Mouse (Mus musculus): Measurements from ENCODE around the gene Irs2. TPM values are rescaled to one million over a fixed set of nuclear protein-coding genes. Genes with fewer than 3 reads are reported as not detected.
A peak's percentile ranks its signal among the peaks of the same experiment; 100 is the strongest.

Irs2 gene
- polyA plus RNA-seq, 1 experiment from 2014 or later = 4.9 TPM

DNA sequence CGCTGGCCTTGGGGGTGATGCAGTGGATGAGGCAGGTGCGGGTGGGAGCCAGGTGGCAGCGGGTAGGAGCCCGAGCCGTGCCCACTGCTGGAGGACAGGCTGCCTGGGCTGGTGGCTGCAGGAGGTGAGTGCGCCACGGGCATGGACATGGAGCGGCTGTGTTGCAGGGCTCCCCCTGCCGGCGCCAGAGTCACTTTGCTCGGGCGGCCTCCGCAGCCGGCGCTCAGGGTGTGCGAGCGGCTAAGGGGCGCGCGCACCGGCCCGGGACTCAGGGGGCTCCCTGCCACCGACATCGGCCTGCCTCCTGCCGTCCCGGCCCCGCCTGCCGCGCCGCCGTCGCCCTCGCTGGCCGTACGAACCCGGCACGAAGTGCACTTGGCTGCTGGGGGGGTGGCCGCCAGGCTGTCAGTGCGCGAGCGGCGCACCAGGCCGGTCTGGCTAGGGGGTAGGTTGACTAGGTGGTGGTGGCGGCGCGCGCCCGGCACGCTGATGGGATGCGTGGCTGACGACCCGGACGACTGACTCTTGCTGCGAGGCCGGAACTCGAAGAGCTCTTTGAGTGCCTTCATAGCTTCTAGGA, 1.2 kb downstream of the Irs2 start:
- peak overlapping the region; percentile 99 for H3K27ac ChIP-seq
- peaks cover 79% of the 10 kb centered on the region for H3K4me1 ChIP-seq (replicated peaks)
- H3K27me3 ChIP-seq (ENCODE audit: insufficient read depth, poor library complexity, severe bottlenecking) = peaks cover 20% of the 10 kb centered on the region; the same call in 1 of the 2 replicates
- DNase-seq (ENCODE audit: low spot score) = peak; percentile 91
- H3K4me3 ChIP-seq = peak overlapping the region; percentile 88
- H3K36me3 ChIP-seq = peaks cover 27% of the 10 kb centered on the region
- no peaks in the 10 kb centered on the region for H3K9me3 ChIP-seq
- WGBS = under 1% methylated on average over 56 of the region's 56 CpGs

DNA sequence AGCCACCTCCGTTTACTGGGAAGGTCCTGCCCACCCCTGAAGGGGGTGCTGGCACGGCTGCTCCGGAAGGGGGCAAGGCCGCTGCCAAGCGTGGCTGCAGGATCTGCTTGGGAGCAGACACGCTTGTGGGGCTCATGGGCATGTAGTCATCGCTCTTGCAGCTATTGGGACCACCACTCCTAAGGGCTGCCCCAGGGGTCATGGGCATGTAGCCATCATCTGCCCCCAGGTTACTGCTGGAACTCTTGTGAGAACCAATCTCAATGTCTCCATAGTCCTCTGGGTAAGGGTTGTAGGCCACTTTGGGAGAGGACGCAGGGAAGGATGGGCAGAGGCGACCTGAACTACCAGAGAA, 2.0 kb downstream of the Irs2 start:
- no peak for DNase-seq (ENCODE audit: low spot score)
- peak overlapping the region; percentile 88 for H3K4me3 ChIP-seq
- H3K4me1 ChIP-seq (replicated peaks) = peaks cover 88% of the 10 kb centered on the region
- peak overlapping the region; percentile 99 for H3K27ac ChIP-seq
- WGBS = 88% methylated on average over 9 of the region's 9 CpGs
- peaks cover 27% of the 10 kb centered on the region for H3K36me3 ChIP-seq
- peaks cover 16% of the 10 kb centered on the region; the same call in 1 of the 2 replicates for H3K27me3 ChIP-seq (ENCODE audit: insufficient read depth, poor library complexity, severe bottlenecking)
- H3K9me3 ChIP-seq = no peaks in the 10 kb centered on the region

DNA sequence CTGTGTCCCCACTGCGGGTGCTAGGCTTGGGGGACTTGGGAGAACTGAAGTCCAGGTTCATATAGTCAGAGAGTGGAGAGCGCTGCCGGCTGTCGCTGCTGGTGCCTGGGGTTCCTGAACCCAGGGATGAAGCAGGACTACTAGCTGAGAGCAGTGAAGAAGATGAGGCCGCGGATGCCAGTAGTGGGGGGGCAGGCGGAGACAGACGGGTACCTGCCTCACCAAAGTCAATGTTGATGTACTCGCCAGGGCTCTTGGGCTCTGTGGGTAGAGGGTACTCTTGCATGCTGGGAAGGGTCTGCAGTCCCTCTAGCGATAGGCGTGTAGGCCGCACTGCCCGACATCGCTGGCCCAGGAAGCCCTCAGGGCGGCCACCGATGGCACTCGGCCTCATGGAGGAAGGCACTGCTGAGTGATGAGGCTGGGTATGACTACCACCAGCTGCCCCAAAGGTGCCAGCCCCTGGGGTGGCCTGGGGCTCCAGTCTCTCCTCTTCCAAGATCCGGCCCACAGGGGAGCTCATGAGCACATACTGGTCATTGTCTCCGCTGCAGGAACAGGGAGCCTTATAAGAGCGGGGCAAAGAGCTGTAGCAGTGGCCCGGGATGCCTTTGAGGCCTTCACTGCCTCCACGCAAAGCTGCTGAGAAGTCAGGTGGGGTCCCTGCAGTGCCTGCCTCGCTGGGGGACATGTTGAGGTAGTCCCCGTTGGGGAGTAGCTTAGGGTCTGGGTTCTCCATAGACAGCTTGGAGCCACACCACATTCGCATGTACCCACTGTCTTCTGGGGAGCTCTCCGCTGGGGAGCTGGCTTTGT, 2.6 kb downstream of the Irs2 start:
- Histone ChIP-seq H3K4me3 (peak overlapping the region; percentile 88), H3K27ac (peak overlapping the region; percentile 99), H3K9me3 (no peaks in the 10 kb centered on the region), H3K4me1 (replicated peaks) (peaks cover 88% of the 10 kb centered on the region), H3K27me3 (ENCODE audit: insufficient read depth, poor library complexity, severe bottlenecking) (peaks cover 12% of the 10 kb centered on the region; the same call in 1 of the 2 replicates), H3K36me3 (peaks cover 27% of the 10 kb centered on the region)
- WGBS = 89% methylated on average over 26 of the region's 26 CpGs
- DNase-seq (ENCODE audit: low spot score) = no peak

DNA sequence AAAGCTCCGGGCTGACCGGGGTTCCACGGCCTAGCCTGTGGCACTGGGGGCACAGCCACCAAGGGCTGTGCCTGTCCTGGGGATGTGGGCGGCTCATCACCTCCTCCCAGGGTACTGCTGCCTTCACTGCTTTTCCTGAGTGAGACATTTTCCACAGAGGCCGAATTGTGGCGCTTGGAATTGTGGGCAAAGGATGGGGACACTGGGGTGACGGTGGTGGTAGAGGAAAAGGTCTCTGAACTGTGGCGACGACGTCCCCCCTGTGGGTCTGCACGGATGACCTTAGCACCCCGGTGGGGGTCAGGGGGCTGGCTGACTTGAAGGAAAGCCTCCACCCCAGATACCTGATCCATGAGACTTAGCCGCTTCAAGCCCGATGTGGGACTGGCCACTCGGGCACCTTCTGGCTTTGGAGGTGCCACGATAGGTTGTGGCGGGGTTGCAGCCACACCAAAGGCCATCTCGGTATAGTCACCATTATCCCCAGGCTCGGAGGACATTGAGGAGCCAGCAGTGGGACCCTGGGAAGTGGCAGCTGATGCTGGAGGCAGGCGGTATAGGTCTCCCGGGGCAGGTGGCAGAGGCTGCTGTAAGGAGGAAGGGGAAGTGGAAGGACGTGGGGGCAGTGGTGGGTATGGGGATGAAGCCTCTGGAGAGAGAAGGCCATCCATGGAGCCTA, 3.3 kb downstream of the Irs2 start:
- peak overlapping the region; percentile 88 for H3K4me3 ChIP-seq
- 0 out of 2 replicates have a peak, but pooled peaks cover 8% of the 10 kb centered on the region for H3K27me3 ChIP-seq (ENCODE audit: insufficient read depth, poor library complexity, severe bottlenecking)
- peaks cover 90% of the 10 kb centered on the region for H3K4me1 ChIP-seq (replicated peaks)
- peak overlapping the region; percentile 99 for H3K27ac ChIP-seq
- 75% methylated on average over 22 of the region's 22 CpGs for WGBS
- H3K9me3 ChIP-seq = no peaks in the 10 kb centered on the region
- DNase-seq (ENCODE audit: low spot score) = no peak
- H3K36me3 ChIP-seq = peaks cover 32% of the 10 kb centered on the region

DNA sequence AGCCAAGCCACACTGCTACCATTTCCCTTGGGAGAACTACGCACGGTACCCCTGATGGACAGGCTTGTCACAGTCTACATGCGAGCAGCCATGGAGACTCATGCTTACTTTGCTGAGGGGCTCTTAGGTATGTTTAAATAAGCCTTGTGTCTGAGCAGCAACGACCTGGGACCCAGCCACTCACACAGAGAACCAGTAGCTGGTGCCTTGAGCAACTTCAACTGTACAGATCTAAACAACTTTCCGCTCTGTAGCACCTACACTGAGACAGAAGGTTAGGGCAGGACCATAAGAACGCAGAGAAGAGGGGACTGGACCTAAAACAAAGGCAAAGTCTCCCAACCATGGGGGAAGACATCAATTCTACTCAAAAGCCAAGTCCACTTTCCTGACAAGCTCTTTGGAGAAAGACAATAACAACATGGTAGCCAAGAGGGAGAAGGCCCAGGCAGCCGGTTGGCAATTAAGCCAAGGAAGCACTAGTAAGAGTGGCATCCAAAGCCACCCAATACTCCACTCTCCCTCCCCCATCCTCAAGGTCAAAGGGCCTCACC, 4.3 kb downstream of the Irs2 start:
- Histone ChIP-seq H3K27ac (peak overlapping the region; percentile 99), H3K36me3 (peaks cover 40% of the 10 kb centered on the region), H3K27me3 (ENCODE audit: insufficient read depth, poor library complexity, severe bottlenecking) (0 out of 2 replicates have a peak, but pooled peaks cover 8% of the 10 kb centered on the region), H3K4me1 (replicated peaks) (peaks cover 89% of the 10 kb centered on the region), H3K9me3 (no peaks in the 10 kb centered on the region), H3K4me3 (peak overlapping the region; percentile 88)
- no peak for DNase-seq (ENCODE audit: low spot score)
- 50% methylated on average over 7 of the region's 7 CpGs for WGBS

DNA sequence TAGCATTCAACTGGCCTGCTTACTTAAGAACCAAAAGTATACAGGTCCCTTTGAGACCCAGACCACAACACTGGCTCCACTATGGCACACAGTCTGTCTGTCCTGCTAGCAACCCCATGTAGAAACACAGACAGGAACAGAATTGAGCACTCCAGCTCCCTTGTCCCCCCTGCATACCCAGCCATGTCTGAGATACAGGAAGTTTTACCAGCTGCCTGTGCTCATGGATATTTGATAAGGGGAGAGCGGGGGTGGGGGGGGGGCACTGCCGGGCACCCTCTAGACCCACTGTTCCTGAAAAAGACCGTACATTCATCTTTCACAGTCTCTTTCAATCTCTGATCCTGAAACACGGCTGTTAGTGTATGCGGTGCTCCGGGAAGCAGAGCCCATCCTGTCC, 5.0 kb downstream of the Irs2 start:
- peak overlapping the region; percentile 99 for H3K27ac ChIP-seq
- peaks cover 89% of the 10 kb centered on the region for H3K4me1 ChIP-seq (replicated peaks)

DNA sequence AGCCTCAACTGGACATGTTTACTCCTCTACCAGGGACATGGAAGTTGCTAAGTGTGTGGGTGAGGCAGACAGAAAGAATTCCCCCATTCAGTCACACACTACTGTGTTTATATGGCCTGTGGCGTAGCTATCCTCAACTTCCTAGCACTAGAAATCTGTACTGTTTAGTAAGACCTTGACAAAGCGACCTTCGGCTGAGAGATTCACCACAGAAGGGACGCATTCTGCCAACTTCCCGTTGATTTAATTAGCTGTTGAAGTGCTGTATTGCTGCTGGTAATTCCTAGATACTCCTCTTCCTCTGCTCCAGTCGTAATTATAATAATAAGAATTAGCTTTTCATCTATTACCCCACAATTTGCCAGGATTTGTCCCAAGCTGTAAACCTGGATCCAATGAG, 5.4 kb downstream of the Irs2 start:
- 54% methylated on average over 6 of the region's 6 CpGs for WGBS
- Histone ChIP-seq H3K27me3 (ENCODE audit: insufficient read depth, poor library complexity, severe bottlenecking) (0 out of 2 replicates have a peak, but pooled peaks cover 8% of the 10 kb centered on the region), H3K9me3 (no peaks in the 10 kb centered on the region), H3K4me3 (peak overlapping the region; percentile 88), H3K4me1 (replicated peaks) (peaks cover 93% of the 10 kb centered on the region), H3K27ac (peak overlapping the region; percentile 99), H3K36me3 (peaks cover 52% of the 10 kb centered on the region)
- no peak for DNase-seq (ENCODE audit: low spot score)

More for the DNA sequence above, 5.0 kb downstream of the Irs2 start:
- 64% methylated on average over 6 of the region's 6 CpGs for WGBS
- Histone ChIP-seq H3K9me3 (no peaks in the 10 kb centered on the region), H3K36me3 (peaks cover 48% of the 10 kb centered on the region), H3K27me3 (ENCODE audit: insufficient read depth, poor library complexity, severe bottlenecking) (0 out of 2 replicates have a peak, but pooled peaks cover 8% of the 10 kb centered on the region), H3K4me3 (peak overlapping the region; percentile 88)
- DNase-seq (ENCODE audit: low spot score) = no peak

DNA sequence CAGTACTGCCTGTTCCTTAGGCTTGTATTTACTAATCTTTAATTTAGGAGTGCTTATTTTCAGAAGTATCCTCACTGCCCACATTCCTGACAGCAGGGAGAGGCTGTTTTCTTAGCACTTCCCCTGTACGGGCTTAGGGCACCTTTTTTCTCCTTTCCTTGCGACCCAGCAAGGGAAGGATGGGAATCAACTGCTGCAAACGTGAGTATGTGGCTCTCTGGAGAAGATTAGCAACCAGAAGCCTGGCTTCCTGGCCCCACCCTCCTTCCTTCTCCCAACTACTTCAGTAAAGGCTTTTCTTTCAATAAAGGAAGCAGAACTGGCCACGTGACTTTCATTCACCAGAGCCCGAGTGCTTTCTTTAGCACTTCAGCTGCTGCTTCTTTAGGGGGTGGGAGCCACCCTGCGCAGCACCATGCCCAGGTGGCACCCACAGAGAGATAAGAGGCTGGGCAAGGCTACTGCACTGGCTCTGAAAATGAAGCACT, 7.2 kb downstream of the Irs2 start:
- peaks cover 65% of the 10 kb centered on the region for H3K36me3 ChIP-seq
- peak; percentile 33 for DNase-seq (ENCODE audit: low spot score)
- WGBS = 11% methylated on average over 6 of the region's 6 CpGs

DNA sequence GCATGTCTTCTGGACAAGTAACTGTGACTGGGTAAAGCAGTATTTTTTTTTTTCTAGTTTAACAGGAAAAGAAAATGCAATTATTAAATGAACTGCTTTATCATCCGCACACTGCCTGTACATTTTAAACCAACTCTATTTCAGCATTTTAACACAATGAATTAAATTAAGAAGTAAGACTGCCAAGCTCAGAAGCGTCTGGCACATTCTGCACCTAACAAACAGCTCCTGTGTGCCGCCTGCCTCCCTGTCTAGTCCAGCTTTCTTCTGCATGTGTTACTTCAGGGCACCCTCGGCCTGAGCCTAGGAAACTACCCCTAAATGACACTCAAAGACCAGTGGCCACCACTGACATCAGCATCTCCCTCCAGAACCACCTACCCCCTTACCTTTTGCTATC, 8.7 kb downstream of the Irs2 start:
- no peak overlapping the region for H3K4me3 ChIP-seq
- H3K9me3 ChIP-seq = no peaks in the 10 kb centered on the region
- H3K36me3 ChIP-seq = peaks cover 65% of the 10 kb centered on the region
- peaks cover 88% of the 10 kb centered on the region for H3K4me1 ChIP-seq (replicated peaks)
- H3K27me3 ChIP-seq (ENCODE audit: insufficient read depth, poor library complexity, severe bottlenecking) = no peaks in the 10 kb centered on the region
- H3K27ac ChIP-seq = no peak overlapping the region; the same call in 1 of the 2 replicates
- WGBS = 82% methylated on average over 4 of the region's 4 CpGs
- DNase-seq (ENCODE audit: low spot score) = no peak

More for the DNA sequence above, 7.2 kb downstream of the Irs2 start:
- no peaks in the 10 kb centered on the region for H3K9me3 ChIP-seq
- H3K4me3 ChIP-seq = peak overlapping the region; percentile 88
- H3K4me1 ChIP-seq (replicated peaks) = peaks cover 93% of the 10 kb centered on the region
- 0 out of 2 replicates have a peak, but pooled peaks cover 5% of the 10 kb centered on the region for H3K27me3 ChIP-seq (ENCODE audit: insufficient read depth, poor library complexity, severe bottlenecking)
- H3K27ac ChIP-seq = peak overlapping the region; percentile 76

DNA sequence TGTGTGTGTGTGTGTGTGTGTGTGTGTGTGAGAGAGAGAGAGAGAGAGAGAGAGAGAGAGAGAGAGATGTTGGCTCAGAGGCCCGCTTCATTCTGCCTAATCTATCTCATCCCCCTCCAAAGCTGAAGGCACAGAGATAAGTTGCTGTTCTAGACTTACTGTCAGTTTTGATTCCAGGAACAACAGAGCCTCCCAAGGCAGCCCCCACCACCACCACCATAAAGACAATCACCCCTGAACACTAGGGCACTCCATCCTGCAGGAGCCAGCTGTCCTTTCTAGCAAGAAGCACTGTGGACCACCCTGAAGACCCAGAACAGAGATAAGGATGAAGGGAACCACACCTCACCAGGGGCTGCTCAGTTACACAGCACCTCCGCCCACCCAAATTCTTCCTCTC, 12.0 kb downstream of the Irs2 start:
- Histone ChIP-seq H3K27ac (no peak overlapping the region), H3K27me3 (ENCODE audit: insufficient read depth, poor library complexity, severe bottlenecking) (no peaks in the 10 kb centered on the region), H3K4me3 (no peak overlapping the region), H3K9me3 (peaks cover 4% of the 10 kb centered on the region; the same call in 1 of the 2 replicates), H3K36me3 (peaks cover 76% of the 10 kb centered on the region), H3K4me1 (replicated peaks) (peaks cover 77% of the 10 kb centered on the region)
- no peak for DNase-seq (ENCODE audit: low spot score)
- 95% methylated on average over 2 of the region's 2 CpGs for WGBS

DNA sequence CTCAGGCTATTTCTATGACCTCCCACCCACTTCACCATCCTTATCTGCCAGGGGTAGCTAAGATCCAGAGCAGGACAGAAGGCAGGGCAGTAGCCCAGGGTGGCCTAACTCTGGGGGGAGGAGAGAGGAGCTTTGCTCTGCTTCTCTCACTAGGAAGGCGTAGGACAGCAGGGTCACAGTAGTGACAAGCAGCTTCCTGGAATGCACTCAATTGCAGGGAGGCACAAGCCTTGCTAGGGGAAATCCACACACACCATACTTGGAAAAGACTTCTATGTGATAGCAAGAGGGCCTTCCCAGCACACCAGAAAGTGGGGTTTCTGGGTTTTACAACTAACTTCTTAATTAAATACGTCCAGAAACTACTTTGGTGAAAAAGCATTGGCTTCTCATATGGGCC, 12.5 kb downstream of the Irs2 start:
- Histone ChIP-seq H3K27ac (no peak overlapping the region; the same call in 1 of the 2 replicates), H3K4me1 (replicated peaks) (peaks cover 77% of the 10 kb centered on the region), H3K9me3 (peaks cover 4% of the 10 kb centered on the region; the same call in 1 of the 2 replicates), H3K36me3 (peaks cover 76% of the 10 kb centered on the region), H3K4me3 (no peak overlapping the region), H3K27me3 (ENCODE audit: insufficient read depth, poor library complexity, severe bottlenecking) (no peaks in the 10 kb centered on the region)
- no peak for DNase-seq (ENCODE audit: low spot score)
- WGBS = 76% methylated on average over 2 of the region's 2 CpGs

DNA sequence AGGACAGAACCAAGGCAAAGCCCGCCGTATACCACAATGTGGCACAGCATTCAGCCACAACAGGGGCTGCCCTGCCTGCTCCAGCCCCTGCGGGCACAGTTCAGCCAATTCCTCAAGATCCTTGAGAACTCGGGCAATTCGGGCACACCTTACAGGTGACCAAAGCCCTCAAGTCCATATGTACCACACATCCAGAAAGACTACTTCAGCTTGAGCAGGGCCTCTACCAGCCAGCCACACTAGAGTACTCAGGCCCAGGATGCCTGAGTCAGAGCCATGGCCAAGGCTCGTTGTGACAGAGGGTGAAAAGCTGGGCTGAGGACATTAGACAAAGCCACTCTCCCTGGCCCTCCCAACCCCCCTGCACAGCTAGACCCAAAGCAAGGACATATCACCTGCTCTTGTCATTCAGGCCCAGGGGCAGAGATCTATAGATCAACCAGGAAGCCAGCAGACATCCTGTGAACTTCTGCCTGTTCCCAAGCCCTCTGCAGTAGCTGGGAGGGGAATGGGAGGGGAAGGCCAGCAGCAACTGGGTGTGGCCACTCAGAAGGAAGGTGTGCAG, 13.8 kb downstream of the Irs2 start:
- peaks cover 67% of the 10 kb centered on the region for H3K36me3 ChIP-seq
- H3K4me1 ChIP-seq (replicated peaks) = peaks cover 77% of the 10 kb centered on the region
- WGBS = 91% methylated on average over 6 of the region's 6 CpGs

More for the DNA sequence above, 13.8 kb downstream of the Irs2 start:
- DNase-seq (ENCODE audit: low spot score) = no peak
- Histone ChIP-seq H3K9me3 (peaks cover 4% of the 10 kb centered on the region; the same call in 1 of the 2 replicates), H3K4me3 (no peak overlapping the region), H3K27ac (no peak overlapping the region), H3K27me3 (ENCODE audit: insufficient read depth, poor library complexity, severe bottlenecking) (no peaks in the 10 kb centered on the region)
